Mouse (Mus musculus): ENCODE measurements at regions not wholly inside any gene's neighbourhood (a gene's known extent, or its start where the extent isn't known, plus 50 kb on each side); places are given as distances from the start of the nearest gene placed in this dataset.

GRCm38 (mm10) chr9:74513887-74514286, 347.8 kb upstream of the Onecut1 start:
- H3K9ac ChIP-seq, result no peak overlapping the region
- H3K27me3 ChIP-seq, result no peaks in the 10 kb centered on the region
- H3K4me3 ChIP-seq (replicated peaks), result no peak overlapping the region
- no peaks in the 10 kb centered on the region for H3K36me3 ChIP-seq
- no peaks in the 10 kb centered on the region for H3K4me1 ChIP-seq (replicated peaks)
- WGBS (ENCODE audit: insufficient replicate concordance), result 37% methylated on average over 2 of the region's 2 CpGs
- no peaks in the 10 kb centered on the region for H3K9me3 ChIP-seq (replicated peaks)
- ATAC-seq (ENCODE audit: low read depth), result no peak
- no peak overlapping the region for H3K27ac ChIP-seq
- H3K4me2 ChIP-seq, result no peak overlapping the region
- DNase-seq, result no peak

GRCm38 (mm10) chr9:74528550-74528949, 333.2 kb upstream of the Onecut1 start:
- no peaks in the 10 kb centered on the region for H3K9me3 ChIP-seq (replicated peaks)
- WGBS (ENCODE audit: insufficient replicate concordance), result 59% methylated on average over 3 of the region's 3 CpGs
- ATAC-seq (ENCODE audit: low read depth), result no peak

GRCm38 (mm10) chr9:74530317-74530716, 331.4 kb upstream of the Onecut1 start:
- 13% methylated on average over 10 of the region's 10 CpGs for WGBS (ENCODE audit: insufficient replicate concordance)

More at GRCm38 (mm10) chr9:74528550-74528949, 333.2 kb upstream of the Onecut1 start:
- Histone ChIP-seq H3K4me2 (no peak overlapping the region), H3K4me3 (replicated peaks) (no peak overlapping the region), H3K9ac (no peak overlapping the region), H3K36me3 (no peaks in the 10 kb centered on the region), H3K27me3 (no peaks in the 10 kb centered on the region), H3K27ac (no peak overlapping the region), H3K4me1 (replicated peaks) (no peaks in the 10 kb centered on the region)
- no peak for DNase-seq

GRCm38 (mm10) chr9:74530748-74531147, 331.0 kb upstream of the Onecut1 start:
- H3K27ac ChIP-seq, result no peak overlapping the region
- ATAC-seq (ENCODE audit: low read depth) (no peak), DNase-seq (no peak)
- no peaks in the 10 kb centered on the region for H3K4me1 ChIP-seq (replicated peaks)
- H3K36me3 ChIP-seq, result no peaks in the 10 kb centered on the region
- H3K9me3 ChIP-seq (replicated peaks), result no peaks in the 10 kb centered on the region
- no peak overlapping the region for H3K9ac ChIP-seq
- no peak overlapping the region for H3K4me2 ChIP-seq
- no peak overlapping the region for H3K4me3 ChIP-seq (replicated peaks)
- no peaks in the 10 kb centered on the region for H3K27me3 ChIP-seq
- whole genome bisulfite sequencing (ENCODE audit: insufficient replicate concordance), result 55% methylated on average over 9 of the region's 9 CpGs

More at GRCm38 (mm10) chr9:74530317-74530716, 331.4 kb upstream of the Onecut1 start:
- no peak overlapping the region for H3K4me3 ChIP-seq (replicated peaks)
- H3K27me3 ChIP-seq, result no peaks in the 10 kb centered on the region
- H3K9ac ChIP-seq, result no peak overlapping the region
- no peak for ATAC-seq (ENCODE audit: low read depth)
- no peak overlapping the region for H3K27ac ChIP-seq
- H3K9me3 ChIP-seq (replicated peaks), result no peaks in the 10 kb centered on the region
- DNase-seq, result no peak
- H3K36me3 ChIP-seq, result no peaks in the 10 kb centered on the region
- H3K4me2 ChIP-seq, result no peak overlapping the region
- H3K4me1 ChIP-seq (replicated peaks), result no peaks in the 10 kb centered on the region

GRCm38 (mm10) chr9:74531986-74532385, 329.7 kb upstream of the Onecut1 start:
- no peak overlapping the region for H3K9ac ChIP-seq
- H3K27me3 ChIP-seq, result no peaks in the 10 kb centered on the region
- no peak overlapping the region for H3K27ac ChIP-seq
- WGBS (ENCODE audit: insufficient replicate concordance), result 39% methylated on average over 3 of the region's 3 CpGs
- H3K9me3 ChIP-seq (replicated peaks), result no peaks in the 10 kb centered on the region
- H3K4me2 ChIP-seq, result no peak overlapping the region
- H3K36me3 ChIP-seq, result no peaks in the 10 kb centered on the region
- no peak for ATAC-seq (ENCODE audit: low read depth)
- no peaks in the 10 kb centered on the region for H3K4me1 ChIP-seq (replicated peaks)
- DNase-seq, result no peak
- H3K4me3 ChIP-seq (replicated peaks), result no peak overlapping the region

- Histone ChIP-seq H3K27ac (no peak overlapping the region), H3K4me3 (replicated peaks) (no peak overlapping the region), H3K4me1 (replicated peaks) (no peaks in the 10 kb centered on the region), H3K27me3 (no peaks in the 10 kb centered on the region), H3K9ac (no peak overlapping the region), H3K36me3 (no peaks in the 10 kb centered on the region), H3K4me2 (no peak overlapping the region), H3K9me3 (replicated peaks) (no peaks in the 10 kb centered on the region)
- no peak for DNase-seq
- 53% methylated on average over 5 of the region's 5 CpGs for WGBS (ENCODE audit: insufficient replicate concordance)
- ATAC-seq (ENCODE audit: low read depth), result no peak
These were observed 326.7 kb upstream of the Onecut1 start for GRCm38 (mm10) chr9:74534976-74535375.

- no peak overlapping the region for H3K4me3 ChIP-seq (replicated peaks)
- 0 out of 2 replicates have a peak, but pooled peaks cover 2% of the 10 kb centered on the region for H3K9me3 ChIP-seq (replicated peaks)
- WGBS (ENCODE audit: insufficient replicate concordance), result 76% methylated on average over 5 of the region's 5 CpGs
- no peak for ATAC-seq (ENCODE audit: low read depth)
- H3K9ac ChIP-seq, result no peak overlapping the region
- no peaks in the 10 kb centered on the region for H3K36me3 ChIP-seq
- no peak overlapping the region for H3K27ac ChIP-seq
- H3K27me3 ChIP-seq, result no peaks in the 10 kb centered on the region
- H3K4me2 ChIP-seq, result no peak overlapping the region
- H3K4me1 ChIP-seq (replicated peaks), result no peaks in the 10 kb centered on the region
- DNase-seq, result no peak
These were observed 305.6 kb upstream of the Onecut1 start for GRCm38 (mm10) chr9:74556116-74556515.

GRCm38 (mm10) chr9:74592757-74593156, 269.0 kb upstream of the Onecut1 start:
- Histone ChIP-seq H3K9me3 (replicated peaks) (no peaks in the 10 kb centered on the region), H3K27ac (no peak overlapping the region), H3K4me2 (no peak overlapping the region), H3K9ac (no peak overlapping the region), H3K4me1 (replicated peaks) (no peaks in the 10 kb centered on the region), H3K4me3 (replicated peaks) (no peak overlapping the region), H3K27me3 (no peaks in the 10 kb centered on the region), H3K36me3 (no peaks in the 10 kb centered on the region)
- DNase-seq, result no peak
- WGBS (ENCODE audit: insufficient replicate concordance), result 55% methylated on average over 4 of the region's 4 CpGs
- ATAC-seq (ENCODE audit: low read depth), result no peak

GRCm38 (mm10) chr9:74593970-74594369, 267.8 kb upstream of the Onecut1 start:
- no peak overlapping the region for H3K9ac ChIP-seq
- H3K4me3 ChIP-seq (replicated peaks), result no peak overlapping the region
- no peaks in the 10 kb centered on the region for H3K27me3 ChIP-seq
- H3K4me2 ChIP-seq, result no peak overlapping the region
- WGBS (ENCODE audit: insufficient replicate concordance), result 63% methylated on average over 4 of the region's 4 CpGs
- H3K9me3 ChIP-seq (replicated peaks), result no peaks in the 10 kb centered on the region
- no peaks in the 10 kb centered on the region for H3K4me1 ChIP-seq (replicated peaks)
- no peak overlapping the region for H3K27ac ChIP-seq
- ATAC-seq (ENCODE audit: low read depth) (no peak), DNase-seq (no peak)
- H3K36me3 ChIP-seq, result no peaks in the 10 kb centered on the region

GRCm38 (mm10) chr9:74604415-74604814, 257.3 kb upstream of the Onecut1 start:
- no peak overlapping the region for H3K4me3 ChIP-seq (replicated peaks)

GRCm38 (mm10) chr9:74621957-74622356, 239.8 kb upstream of the Onecut1 start:
- no peak overlapping the region for H3K4me2 ChIP-seq
- no peaks in the 10 kb centered on the region for H3K36me3 ChIP-seq
- H3K27me3 ChIP-seq, result no peaks in the 10 kb centered on the region
- no peak overlapping the region for H3K9ac ChIP-seq
- DNase-seq, result no peak
- no peaks in the 10 kb centered on the region for H3K9me3 ChIP-seq (replicated peaks)
- no peaks in the 10 kb centered on the region for H3K4me1 ChIP-seq (replicated peaks)
- H3K4me3 ChIP-seq (replicated peaks), result no peak overlapping the region
- H3K27ac ChIP-seq, result no peak overlapping the region
- ATAC-seq (ENCODE audit: low read depth), result no peak

More at GRCm38 (mm10) chr9:74604415-74604814, 257.3 kb upstream of the Onecut1 start:
- H3K4me2 ChIP-seq, result no peak overlapping the region
- H3K27ac ChIP-seq, result no peak overlapping the region
- no peaks in the 10 kb centered on the region for H3K36me3 ChIP-seq
- no peaks in the 10 kb centered on the region for H3K27me3 ChIP-seq
- ATAC-seq (ENCODE audit: low read depth) (no peak), DNase-seq (no peak)
- 69% methylated on average over 1 of the region's 1 CpGs for WGBS (ENCODE audit: insufficient replicate concordance)
- no peaks in the 10 kb centered on the region for H3K9me3 ChIP-seq (replicated peaks)
- no peak overlapping the region for H3K9ac ChIP-seq
- no peaks in the 10 kb centered on the region for H3K4me1 ChIP-seq (replicated peaks)

- Histone ChIP-seq H3K9me3 (replicated peaks) (no peaks in the 10 kb centered on the region), H3K4me1 (replicated peaks) (no peaks in the 10 kb centered on the region), H3K27me3 (no peaks in the 10 kb centered on the region), H3K4me2 (no peak overlapping the region), H3K4me3 (replicated peaks) (no peak overlapping the region), H3K27ac (no peak overlapping the region), H3K9ac (no peak overlapping the region), H3K36me3 (no peaks in the 10 kb centered on the region)
- ATAC-seq (ENCODE audit: low read depth), result no peak
- WGBS (ENCODE audit: insufficient replicate concordance), result 60% methylated on average over 2 of the region's 2 CpGs
- no peak for DNase-seq
These were observed 216.3 kb upstream of the Onecut1 start for GRCm38 (mm10) chr9:74645394-74645793.

Data from liver, embryonic 13.5 days (tissue).